Mouse (Mus musculus): ENCODE results near the gene Lin7b. TPM values are rescaled to one million over a fixed set of nuclear protein-coding genes. Genes with fewer than 3 reads are reported as not detected.

Lin7b gene
- polyA plus RNA-seq, 1 experiment from 2014 or later = 33.7 TPM

DNA sequence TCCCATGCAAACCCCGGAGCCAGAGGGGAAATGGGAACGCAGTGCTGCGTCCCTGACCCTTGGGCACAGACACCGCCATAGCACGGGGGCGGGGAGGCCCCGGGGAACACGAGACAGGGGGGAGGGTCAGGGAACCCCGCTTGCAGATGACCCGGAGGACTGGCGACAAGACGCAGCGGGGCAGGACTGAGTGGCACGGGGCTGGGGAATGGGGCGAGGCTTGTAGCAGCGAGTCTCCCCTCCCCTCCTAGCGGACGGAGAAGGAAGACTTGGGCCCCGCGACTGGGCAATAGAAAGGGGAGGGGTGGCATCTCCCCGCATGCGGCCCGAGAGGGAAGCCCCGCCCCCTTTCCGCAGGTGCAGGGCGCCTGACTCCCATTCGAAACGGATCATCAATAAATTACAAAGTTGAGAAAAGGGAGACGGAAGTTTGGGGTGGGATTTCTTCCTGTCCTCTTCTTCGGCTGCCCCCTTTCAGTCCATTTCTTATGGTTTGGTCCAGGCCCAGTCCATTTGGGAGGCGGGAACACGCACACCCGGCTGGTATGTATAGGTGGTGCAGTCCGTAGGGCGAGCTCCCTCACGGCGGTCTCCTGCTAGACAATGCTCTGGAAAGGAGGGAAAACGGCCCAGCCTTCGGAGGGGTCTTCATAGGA lies 30.8 kb downstream of the Lin7b start:
- Histone ChIP-seq H3K4me1 (replicated peaks) (peaks cover 28% of the 10 kb centered on the region), H3K4me3 (peak overlapping the region; percentile 44), H3K36me3 (no peaks in the 10 kb centered on the region; the same call in 1 of the 2 replicates), H3K27ac (replicated peaks) (peak overlapping the region; percentile 53; the same call in 1 of the 2 replicates), H3K9ac (peak overlapping the region; percentile 53), H3K4me2 (peak overlapping the region; percentile 75), H3K9me3 (no peaks in the 10 kb centered on the region), H3K27me3 (0 out of 2 replicates have a peak, but pooled peaks cover 4% of the 10 kb centered on the region)
- peak; percentile 70 for ATAC-seq (ENCODE audit: low FRiP score, low read depth)
- WGBS = 3% methylated on average over 37 of the region's 39 CpGs

DNA sequence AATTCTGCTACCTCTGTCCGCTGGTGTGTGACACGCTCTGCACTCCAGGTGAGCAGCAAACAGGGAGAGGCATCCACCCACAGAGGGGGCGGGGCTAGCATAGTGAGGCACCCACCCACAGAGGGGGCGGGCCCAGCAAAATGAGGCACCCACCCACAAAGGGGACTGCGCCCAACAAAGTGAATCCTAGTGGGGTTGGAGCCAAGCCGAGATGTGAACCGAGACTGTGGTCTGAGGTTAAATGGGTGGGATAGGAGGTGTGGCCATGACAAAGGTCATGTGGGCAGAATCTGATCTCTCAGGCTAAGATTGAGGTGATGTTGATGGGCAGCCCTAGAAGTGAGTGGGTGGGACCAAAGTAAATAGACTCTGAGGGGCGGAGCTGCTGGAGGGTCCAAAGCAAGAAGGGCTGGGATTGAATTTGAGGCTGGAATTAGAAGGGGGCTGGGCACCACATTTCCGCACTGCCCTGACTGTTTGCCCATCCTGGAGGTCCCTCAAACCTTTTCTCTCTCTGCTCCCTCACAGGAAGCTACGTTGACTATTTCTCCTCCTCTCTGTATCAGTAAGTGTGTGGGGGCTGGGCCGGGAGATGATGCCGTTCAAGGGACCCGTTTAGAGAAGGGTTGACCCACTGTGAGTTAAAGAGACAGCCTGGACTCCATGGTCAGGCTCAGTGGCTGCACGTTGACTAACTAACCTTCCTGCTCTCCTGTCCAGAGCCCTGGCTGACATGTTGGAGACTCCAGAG lies 32.0 kb downstream of the Lin7b start:
- WGBS = 4% methylated on average over 14 of the region's 14 CpGs
- Histone ChIP-seq H3K27me3 (0 out of 2 replicates have a peak, but pooled peaks cover 4% of the 10 kb centered on the region), H3K36me3 (no peaks in the 10 kb centered on the region), H3K9ac (no peak overlapping the region), H3K9me3 (no peaks in the 10 kb centered on the region), H3K4me3 (no peak overlapping the region), H3K27ac (replicated peaks) (peak overlapping the region; percentile 30; the same call in 1 of the 2 replicates), H3K4me1 (replicated peaks) (peaks cover 29% of the 10 kb centered on the region), H3K4me2 (peak overlapping the region; percentile 75; the same call in 1 of the 2 replicates)
- ATAC-seq (ENCODE audit: low FRiP score, low read depth) = no peak

DNA sequence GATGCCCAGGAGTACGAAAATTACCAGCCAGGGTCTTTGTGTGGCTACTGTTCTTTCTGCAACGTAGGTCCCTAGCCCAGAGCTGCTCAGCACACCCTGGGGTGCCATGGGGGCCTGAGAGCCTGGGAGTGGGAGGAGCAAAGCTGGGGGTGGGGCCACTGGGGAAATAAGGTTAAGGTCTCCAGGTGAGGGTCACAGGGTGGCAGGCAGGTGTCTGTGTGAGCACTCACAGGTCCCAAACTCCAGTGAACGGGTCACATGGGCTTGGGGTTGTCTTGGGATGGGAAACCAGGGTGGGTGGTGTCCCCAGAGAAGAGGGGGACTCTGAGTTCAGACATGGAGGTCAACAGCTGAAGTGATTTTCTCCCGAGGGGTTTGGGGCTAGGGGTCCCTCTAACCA lies 32.9 kb downstream of the Lin7b start:
- no peak overlapping the region for H3K4me2 ChIP-seq
- H3K9ac ChIP-seq = no peak overlapping the region
- 11% methylated on average over 4 of the region's 4 CpGs for WGBS
- peaks cover 36% of the 10 kb centered on the region for H3K4me1 ChIP-seq (replicated peaks)
- H3K27me3 ChIP-seq = 0 out of 2 replicates have a peak, but pooled peaks cover 4% of the 10 kb centered on the region
- H3K36me3 ChIP-seq = no peaks in the 10 kb centered on the region
- H3K9me3 ChIP-seq = no peaks in the 10 kb centered on the region
- no peak overlapping the region for H3K27ac ChIP-seq (replicated peaks)
- ATAC-seq (ENCODE audit: low FRiP score, low read depth) = no peak
- no peak overlapping the region for H3K4me3 ChIP-seq

DNA sequence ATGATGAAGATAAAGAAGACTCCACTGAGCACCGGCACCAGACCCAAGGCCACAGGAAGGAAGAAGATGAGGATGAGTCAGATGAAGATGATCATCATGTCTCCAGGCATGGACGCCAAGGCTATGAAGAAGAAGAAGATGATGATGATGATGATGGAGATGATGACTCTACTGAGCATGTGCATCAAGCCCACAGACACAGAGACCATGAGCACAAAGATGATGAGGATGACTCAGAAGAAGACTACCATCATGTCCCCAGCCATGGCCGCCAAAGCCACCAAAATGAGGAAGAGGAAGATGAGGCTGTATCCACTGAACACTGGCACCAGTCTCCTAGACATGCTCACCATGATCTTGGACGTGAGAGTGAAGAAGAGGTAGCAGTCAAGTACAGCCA lies 34.1 kb downstream of the Lin7b start:
- Histone ChIP-seq H3K4me2 (no peak overlapping the region), H3K4me1 (replicated peaks) (peaks cover 40% of the 10 kb centered on the region), H3K36me3 (no peaks in the 10 kb centered on the region), H3K27ac (replicated peaks) (no peak overlapping the region), H3K4me3 (no peak overlapping the region), H3K9me3 (no peaks in the 10 kb centered on the region), H3K9ac (no peak overlapping the region), H3K27me3 (0 out of 2 replicates have a peak, but pooled peaks cover 4% of the 10 kb centered on the region)
- ATAC-seq (ENCODE audit: low FRiP score, low read depth) = no peak
- WGBS = 94% methylated on average over 4 of the region's 4 CpGs

DNA sequence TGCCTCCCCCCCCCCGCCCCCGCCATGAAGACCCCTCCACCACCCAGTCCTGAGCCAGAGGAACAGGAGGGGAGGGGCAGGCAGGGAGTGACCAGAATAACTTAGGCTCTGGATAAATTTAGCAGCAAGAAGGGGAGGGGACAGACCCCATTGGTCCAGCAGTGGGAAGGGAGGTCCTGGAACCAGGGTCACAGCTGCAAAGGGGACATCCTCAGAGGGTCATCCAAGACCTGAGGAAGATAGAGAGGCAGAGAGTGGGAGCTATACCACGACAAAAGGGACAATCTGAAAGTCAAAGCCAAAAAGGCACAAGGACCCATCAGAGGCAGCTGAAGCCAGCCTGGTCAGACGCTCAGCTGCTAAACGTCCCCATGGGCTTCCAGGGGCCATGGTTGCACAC lies 35.3 kb downstream of the Lin7b start, which contains the start of gene Hrc:
TSS of gene Hrc (plus strand) at position 235 of the 400 bp plus-strand sequence.
- 33% methylated on average over 5 of the region's 5 CpGs for WGBS

DNA sequence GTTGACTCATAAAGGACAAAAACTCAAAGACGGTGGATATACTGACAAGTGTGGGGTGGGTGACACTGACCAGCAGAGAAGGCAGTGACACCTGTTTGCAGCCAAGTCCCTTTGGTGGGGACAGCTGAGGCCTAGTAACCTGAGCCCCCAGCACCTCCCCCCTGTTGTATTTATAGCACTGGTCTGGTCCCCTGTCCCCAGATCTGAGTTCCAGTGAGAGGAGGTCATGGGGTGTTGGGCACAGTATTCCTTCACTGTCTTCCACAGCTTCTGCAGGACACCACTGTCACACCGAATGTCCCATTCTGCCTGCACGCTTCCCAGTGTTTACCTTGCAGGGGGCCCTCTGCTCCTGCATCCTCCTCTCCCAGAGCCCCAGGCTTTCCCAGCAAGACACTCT lies 35.8 kb downstream of the Lin7b start:
- Histone ChIP-seq H3K4me3 (no peak overlapping the region), H3K27me3 (0 out of 2 replicates have a peak, but pooled peaks cover 4% of the 10 kb centered on the region), H3K27ac (replicated peaks) (no peak overlapping the region), H3K36me3 (no peaks in the 10 kb centered on the region), H3K4me2 (no peak overlapping the region), H3K9ac (no peak overlapping the region), H3K9me3 (no peaks in the 10 kb centered on the region), H3K4me1 (replicated peaks) (peaks cover 31% of the 10 kb centered on the region)
- 39% methylated on average over 3 of the region's 3 CpGs for WGBS
- ATAC-seq (ENCODE audit: low FRiP score, low read depth) = no peak

More for the DNA sequence above, 35.3 kb downstream of the Lin7b start, which contains the start of gene Hrc:
- Histone ChIP-seq H3K9ac (no peak within 1 kb of the TSS), H3K36me3 (no peaks in the 10 kb centered on the region), H3K4me1 (replicated peaks) (peaks cover 35% of the 10 kb centered on the region), H3K4me2 (peak within 1 kb of the TSS; percentile 96), H3K4me3 (peak within 1 kb of the TSS; percentile 63; the same call in 1 of the 2 replicates), H3K27ac (replicated peaks) (no peak within 1 kb of the TSS), H3K9me3 (no peaks in the 10 kb centered on the region), H3K27me3 (0 out of 2 replicates have a peak, but pooled peaks cover 4% of the 10 kb centered on the region)
- no peak for ATAC-seq (ENCODE audit: low FRiP score, low read depth)

DNA sequence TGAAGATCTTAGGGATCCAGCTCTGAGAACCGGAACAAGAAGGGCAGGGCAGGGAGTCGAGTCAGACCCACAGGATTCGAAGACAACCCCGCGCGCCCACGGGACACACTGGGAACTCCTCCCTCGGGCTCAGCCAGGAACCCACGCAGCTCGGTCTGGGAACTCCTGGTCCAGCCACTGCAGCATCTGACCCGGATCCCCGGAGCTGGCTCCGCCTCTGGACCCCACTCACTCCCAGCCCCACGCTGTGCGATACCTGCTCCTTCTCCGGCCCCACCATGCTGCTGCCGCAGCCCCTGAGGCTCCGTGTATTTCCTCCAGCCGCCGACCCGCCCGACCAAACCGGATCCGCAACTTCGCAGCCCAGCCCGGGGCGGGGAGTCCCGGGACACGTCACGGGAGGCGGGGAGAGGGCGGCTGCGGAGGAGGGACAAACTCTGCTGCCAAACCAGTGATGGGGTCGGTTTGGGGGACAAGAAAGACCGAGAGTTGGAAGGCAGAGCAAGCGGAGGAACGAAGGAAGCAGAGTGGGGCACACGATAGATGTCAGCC lies 36.9 kb downstream of the Lin7b start, which contains the start of gene Trpm4:
TSS of gene Trpm4 (minus strand) at position 350 of the 552 bp plus-strand sequence.
- peak; percentile 66 for ATAC-seq (ENCODE audit: low FRiP score, low read depth)
- Histone ChIP-seq H3K36me3 (no peaks in the 10 kb centered on the region), H3K27ac (replicated peaks) (peak within 1 kb of the TSS; percentile 59), H3K9ac (peak within 1 kb of the TSS; percentile 58), H3K4me1 (replicated peaks) (peaks cover 20% of the 10 kb centered on the region), H3K4me2 (peak within 1 kb of the TSS; percentile 96), H3K27me3 (0 out of 2 replicates have a peak, but pooled peaks cover 4% of the 10 kb centered on the region), H3K9me3 (no peaks in the 10 kb centered on the region), H3K4me3 (peak within 1 kb of the TSS; percentile 63)
- under 1% methylated on average over 38 of the region's 38 CpGs for WGBS

DNA sequence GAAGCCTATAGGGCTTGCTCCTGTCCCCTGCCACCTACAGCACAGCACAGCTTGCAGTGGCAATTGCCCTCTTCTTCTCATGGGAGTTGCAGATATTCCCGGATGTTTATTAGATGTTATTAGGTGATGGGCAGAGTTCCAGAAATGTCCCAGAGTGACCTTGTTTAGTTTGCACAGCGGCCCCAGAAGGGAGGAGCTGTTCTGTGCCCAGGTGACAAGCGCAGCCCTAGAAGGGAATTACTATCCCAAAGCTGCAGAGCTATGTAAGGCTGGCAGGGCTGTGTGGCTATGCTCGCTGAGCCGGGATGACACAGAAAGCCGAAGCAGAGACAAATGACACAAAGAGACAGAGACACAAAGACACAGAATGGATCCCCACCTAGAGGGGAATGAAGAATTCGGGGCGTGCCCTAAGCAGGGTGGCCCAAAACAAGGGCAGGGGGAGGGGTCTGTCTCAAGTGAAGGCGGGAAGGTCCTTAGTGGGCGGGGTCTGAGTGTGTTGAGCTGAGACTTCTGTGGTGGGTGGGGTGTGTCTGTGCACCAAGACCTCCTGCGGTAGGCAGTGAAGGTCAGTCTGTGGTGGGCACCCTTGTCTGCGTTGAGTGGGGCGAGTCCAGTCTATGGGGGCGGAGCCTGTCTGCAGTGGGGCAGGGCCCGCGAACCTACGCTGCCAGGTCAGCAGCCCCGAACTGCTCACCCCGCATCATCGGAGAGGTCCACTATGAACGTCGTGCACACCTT lies 37.5 kb downstream of the Lin7b start:
- 2% methylated on average over 22 of the region's 22 CpGs for WGBS

DNA sequence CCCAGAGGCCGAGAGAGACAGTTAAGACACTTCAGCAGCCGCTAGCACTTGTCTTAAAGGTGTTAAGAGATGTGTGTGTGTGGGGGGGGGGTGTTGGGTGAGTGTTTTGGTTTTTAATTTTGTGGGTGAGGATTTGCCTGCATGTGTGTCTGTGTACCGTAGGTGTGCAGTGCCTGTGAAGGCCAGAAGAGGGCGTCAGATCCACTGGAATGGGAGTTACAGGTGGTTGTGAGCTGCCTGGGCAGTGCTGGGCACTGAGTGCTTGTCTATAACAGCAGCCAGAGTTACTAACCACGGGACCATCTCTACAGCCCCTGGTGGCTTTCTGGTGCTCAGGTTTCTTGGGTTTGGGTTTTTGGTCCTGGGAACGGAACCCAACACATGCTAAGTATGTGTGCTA lies 38.9 kb downstream of the Lin7b start:
- no peak overlapping the region for H3K4me3 ChIP-seq
- WGBS = 86% methylated on average over 6 of the region's 6 CpGs
- no peaks in the 10 kb centered on the region for H3K27me3 ChIP-seq
- peaks cover 1% of the 10 kb centered on the region; the same call in 1 of the 2 replicates for H3K36me3 ChIP-seq
- no peak overlapping the region for H3K9ac ChIP-seq
- no peak overlapping the region for H3K27ac ChIP-seq (replicated peaks)
- no peak overlapping the region for H3K4me2 ChIP-seq
- H3K4me1 ChIP-seq (replicated peaks) = peaks cover 16% of the 10 kb centered on the region
- H3K9me3 ChIP-seq = no peaks in the 10 kb centered on the region
- ATAC-seq (ENCODE audit: low FRiP score, low read depth) = no peak

More for the DNA sequence above, 37.5 kb downstream of the Lin7b start:
- peak overlapping the region; percentile 63 for H3K4me3 ChIP-seq
- H3K4me2 ChIP-seq = peak overlapping the region; percentile 96
- 0 out of 2 replicates have a peak, but pooled peaks cover 4% of the 10 kb centered on the region for H3K27me3 ChIP-seq
- peaks cover 17% of the 10 kb centered on the region for H3K4me1 ChIP-seq (replicated peaks)
- ATAC-seq (ENCODE audit: low FRiP score, low read depth) = peak; percentile 69
- peak overlapping the region; percentile 59 for H3K27ac ChIP-seq (replicated peaks)
- H3K9me3 ChIP-seq = no peaks in the 10 kb centered on the region
- H3K36me3 ChIP-seq = no peaks in the 10 kb centered on the region
- H3K9ac ChIP-seq = peak overlapping the region; percentile 58

DNA sequence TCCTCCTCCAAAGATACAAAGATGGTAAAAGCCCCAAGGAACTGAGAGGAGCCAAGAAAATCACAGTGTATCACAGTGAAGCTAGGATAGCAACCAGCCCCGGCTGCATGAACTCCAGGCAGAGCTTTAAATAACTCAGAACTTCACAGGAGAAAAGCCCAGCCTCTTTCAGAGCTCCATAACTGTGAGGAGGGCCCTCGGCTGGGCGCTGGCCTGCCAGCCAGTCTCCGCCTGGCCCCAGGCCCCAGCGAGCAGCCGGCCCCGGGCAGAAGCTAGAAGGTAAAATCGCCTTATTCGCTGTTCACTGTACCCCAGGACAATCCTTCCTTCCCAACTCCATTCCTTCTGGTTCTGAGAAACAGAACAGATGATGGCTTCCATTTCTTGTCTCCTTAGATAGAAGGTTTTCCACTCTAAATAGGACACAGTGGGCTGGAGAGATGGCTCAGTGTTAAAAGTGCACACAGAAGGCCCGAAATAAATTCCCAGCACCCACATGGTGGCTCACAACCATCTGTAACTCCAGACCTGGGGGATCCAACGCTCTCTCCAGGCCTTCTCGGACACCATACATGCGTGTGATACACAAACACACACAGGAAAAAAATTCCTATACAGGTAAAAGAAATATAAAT lies 41.4 kb downstream of the Lin7b start:
- Histone ChIP-seq H3K9me3 (no peaks in the 10 kb centered on the region), H3K4me1 (replicated peaks) (peaks cover 11% of the 10 kb centered on the region), H3K27me3 (no peaks in the 10 kb centered on the region), H3K36me3 (peaks cover 7% of the 10 kb centered on the region; the same call in 1 of the 2 replicates), H3K9ac (no peak overlapping the region), H3K4me3 (no peak overlapping the region), H3K4me2 (no peak overlapping the region), H3K27ac (replicated peaks) (no peak overlapping the region)
- 82% methylated on average over 13 of the region's 13 CpGs for WGBS
- ATAC-seq (ENCODE audit: low FRiP score, low read depth) = no peak

DNA sequence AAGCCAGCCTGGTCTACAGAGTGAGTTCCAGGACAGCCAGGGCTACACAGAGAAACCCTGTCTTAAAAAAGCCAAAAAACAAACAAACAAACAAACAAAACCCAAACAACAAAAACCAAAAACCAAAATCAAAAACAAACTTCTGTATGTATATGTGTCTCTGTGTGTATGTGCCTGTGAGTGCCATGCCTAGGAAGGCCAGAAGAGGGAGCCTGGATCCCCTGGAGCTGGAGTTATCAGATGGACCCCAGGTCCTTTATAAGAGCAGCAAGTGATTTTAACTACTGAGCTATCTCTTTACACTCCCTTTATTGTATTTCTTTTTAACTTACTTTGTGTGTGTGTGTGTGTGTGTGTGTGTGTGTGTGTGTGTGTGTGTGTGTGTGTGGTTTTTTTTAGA lies 44.6 kb downstream of the Lin7b start:
- peaks cover 7% of the 10 kb centered on the region; the same call in 1 of the 2 replicates for H3K36me3 ChIP-seq
- H3K9me3 ChIP-seq = no peaks in the 10 kb centered on the region
- H3K4me2 ChIP-seq = no peak overlapping the region
- H3K4me1 ChIP-seq (replicated peaks) = no peaks in the 10 kb centered on the region
- no peak overlapping the region for H3K27ac ChIP-seq (replicated peaks)
- H3K9ac ChIP-seq = no peak overlapping the region
- ATAC-seq (ENCODE audit: low FRiP score, low read depth) = no peak
- H3K27me3 ChIP-seq = no peaks in the 10 kb centered on the region
- H3K4me3 ChIP-seq = no peak overlapping the region
